Mouse (Mus musculus) heart, adult 2 months (tissue): ENCODE measurements around the gene Olfr115. TPM values are rescaled to one million over a fixed set of nuclear protein-coding genes. Genes with fewer than 3 reads are reported as not detected.

ENCODE experiments used
- DNase-seq, 2 experiments: peaks; one replicate each; pipeline ENCODE4 v3.0.0; 2021
- H3K27ac ChIP-seq: fragments of 200-600 bp; 2 replicates; pipeline ENCODE4 v1.8.1; 2022
- H3K27me3 ChIP-seq: fragments of 200-500 bp; 2 replicates; pipeline ENCODE4 v1.6.1; 2012; ENCODE audit warnings: mild to moderate bottlenecking, low read length, inconsistent platforms, mixed read lengths; ENCODE audit not compliant: control insufficient read depth, insufficient read depth
- H3K36me3 ChIP-seq: fragments of 200-500 bp; 2 replicates; pipeline ENCODE4 v1.6.1; 2012; ENCODE audit warnings: low read length, inconsistent platforms; ENCODE audit not compliant: control insufficient read depth, insufficient read depth
- H3K4me1 ChIP-seq: fragments of 200-500 bp; 2 replicates; pipeline ENCODE4 v1.6.1; 2011; ENCODE audit warnings: low read length; ENCODE audit not compliant: control insufficient read depth, insufficient read depth
- H3K4me3 ChIP-seq: fragments of 200-600 bp; 2 replicates; pipeline ENCODE4 v1.8.1; 2022
- H3K79me2 ChIP-seq: fragments of 200-500 bp; replicated peaks from 2 replicates; pipeline ENCODE4 v1.6.1; 2012; ENCODE audit warnings: mild to moderate bottlenecking, inconsistent platforms, low read length, moderate library complexity, mixed read lengths; ENCODE audit not compliant: control insufficient read depth, insufficient read depth
- H3K9ac ChIP-seq: fragments of 200-500 bp; 2 replicates; pipeline ENCODE4 v1.6.1; 2012; ENCODE audit warnings: low read depth, mild to moderate bottlenecking, control low read depth, inconsistent platforms, low read length, mixed read lengths
- CTCF ChIP-seq: fragments of 200-600 bp; IDR thresholded peaks from 2 replicates; pipeline ENCODE4 v1.8.1; 2022; ENCODE audit warnings: antibody characterized with exemption, mild to moderate bottlenecking, moderate library complexity
- EP300 ChIP-seq: fragments of 200-500 bp; IDR thresholded peaks from 2 replicates; pipeline ENCODE4 v1.6.1; 2011; ENCODE audit warnings: low read depth, low read length, control low read depth; ENCODE audit not compliant: insufficient read depth
- POLR2A ChIP-seq: fragments of 200-500 bp; IDR thresholded peaks from 2 replicates; pipeline ENCODE4 v1.6.1; 2011; ENCODE audit warnings: mild to moderate bottlenecking, low read depth, low read length, control low read depth; ENCODE audit not compliant: insufficient read depth
- WGBS: fragments of 180-500 bp; shearing (Covaris S2); methylation state at CpG from one replicate; pipeline ENCODE4 v1.1.7; 2018; 5-methylcytosine and 5-hydroxymethylcytosine counted together
- intact Hi-C: fragments of 180-260 bp; cut with DNase I; formaldehyde crosslinking; loops from one replicate; pipeline ENCODE4 v1.15.1; 2025
- long read RNA-seq: library from polyadenylated mRNA; stranded (forward); transcript quantifications from one replicate; pipeline ENCODE4 v2.0.0, GENCODE M21; 2021
- polyA plus RNA-seq: library from polyadenylated mRNA; depleted of rRNA; stranded (reverse); fragments of >200 nt; gene quantifications from 2 replicates; pipeline ENCODE4 v1.2.3, GENCODE M21; 2012; rRNA removed
- total RNA-seq, 2 experiments: library from RNA; stranded (reverse); gene quantifications; 2 replicates each; pipeline ENCODE4 v1.2.3; 2021

The Olfr115 gene
- not detected for total RNA-seq
- not detected in 2 replicates for polyA plus RNA-seq
- long read RNA-seq: 0 reads

DNA sequence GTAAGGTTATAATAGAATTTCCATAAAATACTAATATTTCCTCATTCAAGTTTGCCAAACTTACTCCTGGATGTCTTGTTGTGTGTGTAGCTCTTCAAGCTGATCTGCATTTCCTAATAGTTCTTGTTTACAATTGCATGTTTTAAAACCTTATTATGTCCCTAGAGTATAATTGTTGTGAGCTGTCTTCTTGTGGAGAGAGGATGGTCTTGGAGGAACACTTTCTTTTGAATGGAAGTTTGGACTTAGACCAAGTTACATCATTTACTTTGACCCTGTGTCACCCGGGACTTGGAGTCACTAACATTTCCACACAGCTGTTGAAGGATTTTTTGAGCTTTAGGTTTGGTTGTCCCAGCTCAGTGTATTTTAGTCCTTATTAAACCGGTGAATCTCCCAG is at the start of gene Olfr115, which contains the start of gene Olfr116:
Gene Olfr115 (minus strand): TSS at position 101 of the 400 bp plus-strand sequence.
Gene Olfr116 (minus strand): TSS at position 191 of the 400 bp plus-strand sequence.
- WGBS: 67% methylated on average over 2 of the region's 2 CpGs
- intact Hi-C loops: no loop called here
- no peak for TF ChIP-seq POLR2A
- TF ChIP-seq EP300: no peak
- no peak for TF ChIP-seq CTCF

GRCm38 (mm10) chr17:37666688-37667087 is 39.8 kb upstream of the Olfr115 start, which contains the start of gene Olfr118:
Gene Olfr118 (plus strand): TSS chr17:37666988.
- intact Hi-C loops: no loop called here
- H3K4me1 ChIP-seq: no peaks in the 10 kb centered on the region
- 48% methylated on average over 2 of the region's 2 CpGs for WGBS

More for the DNA sequence above, at the start of gene Olfr115, which contains the start of gene Olfr116:
- DNase-seq: no peak
- H3K27ac ChIP-seq: no peak within 1 kb of the TSS
- H3K4me3 ChIP-seq: no peak within 1 kb of the TSS
- H3K79me2 ChIP-seq: no peaks in the 10 kb centered on the region
- H3K27me3 ChIP-seq: no peaks in the 10 kb centered on the region
- H3K4me1 ChIP-seq: no peaks in the 10 kb centered on the region
- no peak within 1 kb of the TSS for H3K9ac ChIP-seq
- no peaks in the 10 kb centered on the region for H3K36me3 ChIP-seq

GRCm38 (mm10) chr17:37663682-37664081 is 36.8 kb upstream of the Olfr115 start, which contains the start of gene Olfr117:
Gene Olfr117 (minus strand): TSS chr17:37663782.
- Histone ChIP-seq H3K36me3 (no peaks in the 10 kb centered on the region), H3K27ac (no peak within 1 kb of the TSS), H3K4me3 (no peak within 1 kb of the TSS), H3K4me1 (no peaks in the 10 kb centered on the region), H3K27me3 (no peaks in the 10 kb centered on the region), H3K79me2 (no peaks in the 10 kb centered on the region), H3K9ac (no peak within 1 kb of the TSS)
- DNase-seq: no peak
- intact Hi-C loops: no loop called here
- 28% methylated on average over 1 of the region's 1 CpGs for WGBS
- TF ChIP-seq CTCF (no peak), POLR2A (no peak), EP300 (no peak)

More at GRCm38 (mm10) chr17:37666688-37667087, 39.8 kb upstream of the Olfr115 start, which contains the start of gene Olfr118:
- H3K27me3 ChIP-seq: no peaks in the 10 kb centered on the region
- H3K4me3 ChIP-seq: no peak within 1 kb of the TSS
- no peaks in the 10 kb centered on the region for H3K36me3 ChIP-seq
- no peak within 1 kb of the TSS for H3K27ac ChIP-seq
- DNase-seq: no peak
- no peaks in the 10 kb centered on the region for H3K79me2 ChIP-seq
- TF ChIP-seq CTCF (no peak), POLR2A (no peak), EP300 (no peak)
- H3K9ac ChIP-seq: no peak within 1 kb of the TSS

GRCm38 (mm10) chr17:37592643-37593042 is 34.3 kb downstream of the Olfr115 start, which contains the start of gene Olfr114:
Gene Olfr114 (minus strand): TSS chr17:37592743.
- Histone ChIP-seq H3K9ac (no peak within 1 kb of the TSS), H3K79me2 (no peaks in the 10 kb centered on the region), H3K27me3 (no peaks in the 10 kb centered on the region), H3K4me1 (no peaks in the 10 kb centered on the region), H3K27ac (no peak within 1 kb of the TSS), H3K4me3 (no peak within 1 kb of the TSS), H3K36me3 (no peaks in the 10 kb centered on the region)
- no peak for DNase-seq
- no peak for TF ChIP-seq CTCF
- no peak for TF ChIP-seq POLR2A
- no peak for TF ChIP-seq EP300
- intact Hi-C loops: no loop called here

DNA sequence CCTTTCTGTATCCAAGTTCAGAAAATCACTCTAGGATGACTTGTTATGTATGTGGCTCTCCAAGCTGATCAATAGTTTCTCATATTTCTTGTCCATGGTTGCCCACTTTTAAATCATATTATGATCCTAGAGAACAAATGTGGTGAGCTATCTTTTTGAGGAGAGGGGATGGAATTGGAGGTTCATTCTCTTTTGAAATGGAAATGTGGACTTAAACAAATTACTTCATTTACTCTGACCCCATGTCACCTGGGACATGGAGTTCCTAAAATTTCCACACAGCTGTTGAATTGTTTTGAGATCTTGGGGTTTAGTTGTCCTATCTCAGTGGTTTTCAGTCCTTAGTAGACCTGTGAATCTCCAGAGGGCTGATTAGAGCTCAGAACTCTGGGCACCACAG is 49.3 kb downstream of the Olfr115 start, which contains the start of gene Olfr113:
Gene Olfr113 (minus strand): TSS at position 101 of the 400 bp plus-strand sequence.
- TF ChIP-seq POLR2A: no peak
- no peak for TF ChIP-seq EP300
- TF ChIP-seq CTCF: no peak
- no peaks in the 10 kb centered on the region for H3K27me3 ChIP-seq
- no peaks in the 10 kb centered on the region for H3K36me3 ChIP-seq
- H3K4me3 ChIP-seq: no peak within 1 kb of the TSS
- intact Hi-C loops: no loop called here
- no peaks in the 10 kb centered on the region for H3K79me2 ChIP-seq
- DNase-seq: no peak
- no peak within 1 kb of the TSS for H3K27ac ChIP-seq
- H3K4me1 ChIP-seq: no peaks in the 10 kb centered on the region
- H3K9ac ChIP-seq: no peak within 1 kb of the TSS

DNA sequence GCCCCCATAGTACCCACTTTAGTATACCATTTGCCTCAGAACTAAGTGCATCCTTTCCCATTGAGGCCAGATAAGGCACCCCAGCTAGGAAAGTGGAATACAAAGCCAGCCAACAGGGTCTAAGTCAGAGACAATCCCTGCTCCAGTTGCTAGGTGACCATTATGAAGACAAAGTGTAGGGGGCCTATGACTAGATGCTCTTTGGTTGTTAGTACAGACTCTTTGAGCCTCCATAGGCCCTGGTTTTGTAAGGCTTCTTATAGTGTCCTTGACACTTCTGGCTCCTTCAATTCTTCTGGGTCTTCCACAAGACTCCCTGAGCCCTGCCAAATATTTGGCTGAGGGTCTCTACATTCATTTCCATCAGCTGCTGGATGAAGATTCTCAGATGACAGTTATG is 57.6 kb downstream of the Olfr115 start, which contains the start of gene Olfr112:
Gene Olfr112 (minus strand): TSS at position 101 of the 400 bp plus-strand sequence.
- H3K79me2 ChIP-seq: no peaks in the 10 kb centered on the region
- no peak for DNase-seq
- H3K9ac ChIP-seq: no peak within 1 kb of the TSS
- H3K4me3 ChIP-seq: no peak within 1 kb of the TSS
- no peak for TF ChIP-seq CTCF
- no peak for TF ChIP-seq POLR2A
- no peak for TF ChIP-seq EP300
- intact Hi-C loops: no loop called here
- H3K27ac ChIP-seq: no peak within 1 kb of the TSS
- no peaks in the 10 kb centered on the region for H3K4me1 ChIP-seq
- no peaks in the 10 kb centered on the region for H3K36me3 ChIP-seq
- H3K27me3 ChIP-seq: no peaks in the 10 kb centered on the region

Other genes starting within 250 kb of the Olfr115 start
- not detected for gene Olfr105-ps, start 248.1 kb downstream of the Olfr115 start, total RNA-seq
- gene Olfr105-ps, start 248.1 kb downstream of the Olfr115 start, polyA plus RNA-seq: not detected in 2 replicates
- not detected for gene Olfr106-ps, start 236.7 kb downstream of the Olfr115 start, total RNA-seq
- not detected in 2 replicates for gene Olfr106-ps, start 236.7 kb downstream of the Olfr115 start, polyA plus RNA-seq
- not detected for gene Olfr107, start 227.9 kb downstream of the Olfr115 start, total RNA-seq
- gene Olfr107, start 227.9 kb downstream of the Olfr115 start, polyA plus RNA-seq: not detected in 2 replicates
- not detected for gene Olfr108, start 181.6 kb downstream of the Olfr115 start, total RNA-seq
- not detected in 2 replicates for gene Olfr108, start 181.6 kb downstream of the Olfr115 start, polyA plus RNA-seq
- not detected for gene Olfr109, start 168.2 kb downstream of the Olfr115 start, total RNA-seq
- not detected in 2 replicates for gene Olfr109, start 168.2 kb downstream of the Olfr115 start, polyA plus RNA-seq
- not detected for gene H2-M2, start 143.6 kb downstream of the Olfr115 start, total RNA-seq
- gene H2-M2, start 143.6 kb downstream of the Olfr115 start, polyA plus RNA-seq: 0.10 TPM in 1 of 2 replicates, not detected in the other
- gene Olfr110, start 134.6 kb downstream of the Olfr115 start, total RNA-seq: not detected
- gene Olfr110, start 134.6 kb downstream of the Olfr115 start, polyA plus RNA-seq: not detected in 2 replicates
- gene Olfr111, start 119.1 kb downstream of the Olfr115 start, total RNA-seq: not detected
- 0.12 TPM in 1 of 2 replicates, not detected in the other for gene Olfr111, start 119.1 kb downstream of the Olfr115 start, polyA plus RNA-seq
- gene Olfr112, start 57.7 kb downstream of the Olfr115 start, total RNA-seq: not detected
- not detected in 2 replicates for gene Olfr112, start 57.7 kb downstream of the Olfr115 start, polyA plus RNA-seq
- not detected for gene Olfr113, start 49.4 kb downstream of the Olfr115 start, total RNA-seq
- gene Olfr113, start 49.4 kb downstream of the Olfr115 start, polyA plus RNA-seq: not detected in 2 replicates
- gene Olfr114, start 34.4 kb downstream of the Olfr115 start, total RNA-seq: not detected
- not detected in 2 replicates for gene Olfr114, start 34.4 kb downstream of the Olfr115 start, polyA plus RNA-seq
- not detected for gene Olfr116, start 90 bp upstream of the Olfr115 start, total RNA-seq
- gene Olfr116, start 90 bp upstream of the Olfr115 start, polyA plus RNA-seq: not detected in 2 replicates
- gene Olfr117, start 36.7 kb upstream of the Olfr115 start, total RNA-seq: not detected
- not detected in 2 replicates for gene Olfr117, start 36.7 kb upstream of the Olfr115 start, polyA plus RNA-seq
- gene Olfr118, start 39.9 kb upstream of the Olfr115 start, total RNA-seq: not detected
- not detected in 2 replicates for gene Olfr118, start 39.9 kb upstream of the Olfr115 start, polyA plus RNA-seq
- not detected for gene Olfr119, start 69.5 kb upstream of the Olfr115 start, total RNA-seq
- not detected in 2 replicates for gene Olfr119, start 69.5 kb upstream of the Olfr115 start, polyA plus RNA-seq
- not detected for gene Olfr120, start 94.7 kb upstream of the Olfr115 start, total RNA-seq
- not detected in 2 replicates for gene Olfr120, start 94.7 kb upstream of the Olfr115 start, polyA plus RNA-seq
- gene Olfr121, start 121.7 kb upstream of the Olfr115 start, total RNA-seq: not detected
- not detected in 2 replicates for gene Olfr121, start 121.7 kb upstream of the Olfr115 start, polyA plus RNA-seq
- gene Olfr122, start 141.5 kb upstream of the Olfr115 start, total RNA-seq: not detected
- gene Olfr122, start 141.5 kb upstream of the Olfr115 start, polyA plus RNA-seq: not detected in 2 replicates
- not detected for gene Olfr123, start 166.4 kb upstream of the Olfr115 start, total RNA-seq
- gene Olfr123, start 166.4 kb upstream of the Olfr115 start, polyA plus RNA-seq: not detected in 2 replicates
- not detected for gene Olfr124, start 172.8 kb upstream of the Olfr115 start, total RNA-seq
- not detected in 2 replicates for gene Olfr124, start 172.8 kb upstream of the Olfr115 start, polyA plus RNA-seq
- gene Olfr125, start 205.8 kb upstream of the Olfr115 start, total RNA-seq: not detected
- not detected in 2 replicates for gene Olfr125, start 205.8 kb upstream of the Olfr115 start, polyA plus RNA-seq
- gene Olfr126, start 220.4 kb upstream of the Olfr115 start, total RNA-seq: not detected
- gene Olfr126, start 220.4 kb upstream of the Olfr115 start, polyA plus RNA-seq: not detected in 2 replicates